Mouse (Mus musculus) G1E (cell line): ENCODE data around the gene Hap1.

Source experiments
- CTCF ChIP-seq: IDR thresholded peaks from 2 replicates; pipeline ENCODE4 v1.5.1; 2012; ENCODE audit warnings: low read depth, low read length, inconsistent platforms, mixed read lengths
- GATA1 ChIP-seq: IDR thresholded peaks from 2 replicates; pipeline ENCODE4 v1.6.1; 2012; ENCODE audit warnings: borderline replicate concordance, low read length, inconsistent platforms, mixed read lengths
- GATA2 ChIP-seq: IDR thresholded peaks from 2 replicates; pipeline ENCODE4 v1.6.1; 2012; ENCODE audit warnings: low read depth, low read length, inconsistent platforms, borderline replicate concordance
- POLR2AphosphoS5 ChIP-seq: IDR thresholded peaks from 2 replicates; pipeline ENCODE4 v1.6.1; 2012; ENCODE audit warnings: low read depth, low read length, inconsistent platforms; ENCODE audit not compliant: insufficient replicate concordance
- TAL1 ChIP-seq: conservative IDR thresholded peaks from 2 replicates; pipeline ENCODE4 v1.6.1; 2012; ENCODE audit warnings: low read depth, low read length, inconsistent platforms, mixed read lengths

GRCm38 (mm10) chr11:100378446-100378845 is 22.5 kb upstream of the Hap1 start:
- TF ChIP-seq CTCF, result no peak
- no peak for TF ChIP-seq GATA1
- TF ChIP-seq POLR2AphosphoS5, result no peak
- no peak for TF ChIP-seq TAL1
- TF ChIP-seq GATA2, result no peak
